Mouse (Mus musculus): ENCODE measurements around the gene Xpr1. TPM values are rescaled to one million over a fixed set of nuclear protein-coding genes. Genes with fewer than 3 reads are reported as not detected.

The Xpr1 gene
- 54.5 to 62.6 TPM (median 60.5 TPM) in 4 replicates for total RNA-seq (2023; ENCODE audit: inconsistent age)

DNA sequence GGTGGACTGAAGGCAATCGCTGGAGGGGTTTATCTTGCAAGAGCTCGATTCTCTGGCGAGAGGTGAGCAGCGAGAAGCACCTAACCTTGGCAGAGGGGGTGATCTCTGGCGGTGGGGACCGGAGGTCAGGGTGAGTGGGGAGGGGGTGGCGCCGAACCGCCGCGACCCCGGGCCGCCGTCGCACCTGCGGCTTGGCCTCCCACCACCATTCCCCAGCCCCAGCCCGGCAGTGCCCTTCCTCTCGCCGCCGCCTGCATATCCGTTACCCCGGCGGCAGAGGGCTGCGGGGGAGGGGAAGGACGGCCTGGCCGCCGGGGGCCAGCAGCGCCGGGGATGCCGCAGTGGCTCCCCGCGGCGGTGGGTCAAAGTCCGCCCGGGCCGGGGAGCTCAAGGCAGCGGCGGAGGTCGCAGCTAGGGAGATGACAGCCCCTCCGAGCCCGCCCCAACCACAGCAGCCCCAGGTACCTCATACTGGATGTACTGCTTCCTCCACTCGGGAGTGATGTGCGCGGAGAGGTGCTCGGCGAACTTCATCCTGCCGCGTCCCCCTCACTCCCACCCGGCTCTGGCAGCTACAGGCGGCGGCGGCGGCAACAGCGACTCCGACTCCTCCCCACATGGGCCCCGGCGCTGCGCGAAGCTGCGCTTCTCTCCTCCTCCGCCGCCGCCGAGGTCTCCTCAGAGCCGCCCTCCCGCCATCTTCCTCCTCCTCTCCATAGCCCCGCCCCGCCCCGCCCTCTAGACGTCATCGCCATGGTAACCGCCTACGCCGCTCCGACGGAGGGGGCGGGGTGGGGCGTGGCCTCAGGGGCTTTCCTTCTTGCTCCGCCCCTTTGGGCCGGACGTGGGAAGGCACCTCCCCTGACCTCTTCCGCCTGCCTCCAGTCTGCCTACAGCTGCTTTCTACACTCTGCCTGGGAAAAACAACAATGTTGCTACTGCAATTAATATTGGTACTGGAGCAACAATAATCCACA, at the start of gene Xpr1:
TSS of gene Xpr1 (minus strand) at position 715 of the 977 bp plus-strand sequence.

DNA sequence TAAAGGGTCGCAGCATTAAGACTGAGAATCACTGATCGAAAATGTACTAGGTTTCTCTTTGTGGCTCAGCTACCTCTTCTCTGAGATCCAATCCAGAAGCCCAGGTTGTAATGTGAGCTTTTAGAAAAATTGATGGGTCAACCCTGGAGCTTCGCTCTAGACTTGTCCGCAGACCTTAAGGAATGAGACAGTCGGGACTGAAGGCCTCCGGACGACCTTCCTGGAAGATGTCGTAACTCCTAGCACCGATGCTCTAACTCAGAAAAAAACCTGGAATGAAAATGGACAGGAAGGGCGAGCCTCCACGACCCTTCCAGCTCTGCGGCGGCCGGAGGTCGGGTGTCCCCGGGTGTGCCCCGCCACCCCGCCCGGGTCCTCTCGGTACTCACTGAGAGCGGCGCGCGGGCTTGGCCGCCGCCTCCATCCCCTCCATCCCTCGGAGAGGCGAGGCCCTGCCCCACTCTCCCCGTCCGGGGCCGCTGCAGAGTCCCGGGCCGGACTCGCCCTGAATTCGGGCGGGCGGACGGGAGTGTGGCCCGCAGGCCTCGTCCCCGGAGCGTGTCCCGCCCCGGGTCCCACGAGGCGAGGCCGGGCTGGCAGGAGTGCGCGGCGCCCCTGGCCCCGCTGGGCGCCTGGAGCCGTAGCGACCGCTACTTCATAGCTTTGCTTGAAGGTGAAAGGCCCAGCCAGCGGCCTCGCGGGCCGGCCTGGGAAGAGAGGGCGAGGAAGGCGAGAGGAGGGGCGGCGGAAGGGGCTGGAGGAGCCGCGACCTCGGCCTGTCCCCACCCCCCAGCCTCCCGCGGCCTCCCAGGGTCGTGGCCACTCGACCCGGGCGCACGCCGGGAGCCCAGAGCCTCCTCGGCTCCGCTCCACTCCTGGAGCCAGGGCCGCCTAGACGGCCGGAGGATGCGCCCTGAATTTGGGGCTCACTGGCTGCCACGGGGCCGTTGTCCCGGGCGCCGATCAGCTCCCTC, 173.1 kb downstream of the Xpr1 start, which contains the start of gene BC034090:
TSS of gene BC034090 (minus strand) at position 648 of the 974 bp plus-strand sequence.

Other genes with a start within 250 kb of the Xpr1 start
- 0.16 TPM in 1 of 4 replicates, not detected in the others for gene BC034090, start 173.0 kb downstream of the Xpr1 start, total RNA-seq (2023; ENCODE audit: inconsistent age)
- gene Acbd6, start 140.7 kb upstream of the Xpr1 start, total RNA-seq (2023; ENCODE audit: inconsistent age), result 50.9 to 58.8 TPM (median 54.2 TPM) in 4 replicates

All from B cell, adult (primary cell).